Mouse (Mus musculus) hindbrain, postnatal 0 days (tissue): ENCODE data around the gene Ntm. TPM values are rescaled to one million over a fixed set of nuclear protein-coding genes. Genes with fewer than 3 reads are reported as not detected.

Experiments
- ATAC-seq: fragments of 200-750 bp; cut with Nextera tagmentation; 2 replicates; pipeline ENCODE4 v1.8.0; 2017; ENCODE audit warnings: mild to moderate bottlenecking, moderate TSS enrichment, moderate library complexity
- DNase-seq: peaks from one replicate; pipeline ENCODE4 v3.0.0-alpha.2; 2015; ENCODE audit warnings: low spot score
- H3K27ac ChIP-seq: fragments of 300-500 bp; sonication (generic); 2 replicates; pipeline ENCODE4 v1.5.1; 2014; ENCODE audit warnings: mild to moderate bottlenecking
- H3K27me3 ChIP-seq: fragments of 300-500 bp; sonication (generic); 2 replicates; pipeline ENCODE4 v1.6.1; 2014; ENCODE audit warnings: low read length, mixed read lengths; ENCODE audit not compliant: insufficient read depth
- H3K36me3 ChIP-seq: fragments of 300-500 bp; sonication (generic); 2 replicates; pipeline ENCODE4 v1.6.1; 2014; ENCODE audit warnings: low read length, mixed read lengths; ENCODE audit not compliant: insufficient read depth
- H3K4me1 ChIP-seq: fragments of 300-500 bp; sonication (generic); 2 replicates; pipeline ENCODE4 v1.6.1; 2014; ENCODE audit warnings: antibody characterized with exemption, low read length, mixed read lengths; ENCODE audit not compliant: insufficient read depth
- H3K4me2 ChIP-seq: fragments of 300-500 bp; sonication (generic); 2 replicates; pipeline ENCODE4 v1.6.1; 2014; ENCODE audit warnings: low read depth, mild to moderate bottlenecking, low read length, moderate library complexity, mixed read lengths
- H3K4me3 ChIP-seq: fragments of 300-500 bp; sonication (generic); 2 replicates; pipeline ENCODE4 v1.5.1; 2014; ENCODE audit warnings: low read length
- H3K9ac ChIP-seq: fragments of 300-500 bp; sonication (generic); replicated peaks from 2 replicates; pipeline ENCODE4 v1.6.1; 2014; ENCODE audit warnings: mild to moderate bottlenecking, low read length, moderate library complexity, mixed read lengths
- H3K9me3 ChIP-seq: fragments of 300-500 bp; sonication (generic); 2 replicates; pipeline ENCODE4 v1.6.1; 2016; ENCODE audit warnings: low read length, mixed read lengths
- CTCF ChIP-seq: IDR thresholded peaks from 2 replicates; pipeline ENCODE4 v1.5.1; 2016; ENCODE audit warnings: antibody characterized with exemption, control low read depth, low read depth
- WGBS: fragments of 180-500 bp; shearing (Covaris S2); extraction: QIAGEN DNeasy Blood & Tissue Kit; methylation state at CpG from one replicate; pipeline ENCODE4 v1.1.7; 2014; 5-methylcytosine and 5-hydroxymethylcytosine counted together
- polyA plus RNA-seq: library from polyadenylated mRNA; unstranded; fragments of >200 nt; fragmentation: Nextera tagmentation; extraction: Ambion mirVana; gene quantifications from 2 replicates; pipeline ENCODE4 v1.2.1, GENCODE M21; 2015
- total RNA-seq: library from RNA; depleted of rRNA; stranded (reverse); fragments of >200 nt; gene quantifications from 2 replicates; pipeline ENCODE4 v1.2.3, GENCODE M21; 2014

Gene Ntm
- total and polyA plus RNA-seq, 2 experiments from 2014 or later, result 208 to 268 TPM

GRCm38 (mm10) chr9:29848735-29849455 lies 114.0 kb downstream of the Ntm start:
- Histone ChIP-seq H3K36me3 (no peaks in the 10 kb centered on the region), H3K9me3 (no peaks in the 10 kb centered on the region), H3K27ac (no peak overlapping the region), H3K27me3 (no peaks in the 10 kb centered on the region), H3K4me3 (no peak overlapping the region), H3K9ac (no peak overlapping the region), H3K4me2 (no peak overlapping the region), H3K4me1 (no peaks in the 10 kb centered on the region)
- WGBS, result 52% methylated on average over 8 of the region's 8 CpGs
- DNase-seq (no peak), ATAC-seq (no peak)
- no peak for TF ChIP-seq CTCF

- Histone ChIP-seq H3K4me1 (peaks cover 35% of the 10 kb centered on the region), H3K36me3 (no peaks in the 10 kb centered on the region), H3K9ac (no peak overlapping the region), H3K27ac (no peak overlapping the region), H3K9me3 (no peaks in the 10 kb centered on the region), H3K4me2 (no peak overlapping the region), H3K4me3 (no peak overlapping the region), H3K27me3 (no peaks in the 10 kb centered on the region)
- TF ChIP-seq CTCF, result no peak
- ATAC-seq (no peak), DNase-seq (no peak)
- 37% methylated on average over 6 of the region's 6 CpGs for WGBS
Observed at GRCm38 (mm10) chr9:29837344-29837743, 125.6 kb downstream of the Ntm start.

- ATAC-seq (no peak), DNase-seq (peak; percentile 53)
- WGBS, result 47% methylated on average over 5 of the region's 5 CpGs
- H3K36me3 ChIP-seq, result no peaks in the 10 kb centered on the region
- H3K9me3 ChIP-seq, result no peaks in the 10 kb centered on the region
- no peak overlapping the region for H3K4me2 ChIP-seq
- H3K9ac ChIP-seq, result no peak overlapping the region
- no peaks in the 10 kb centered on the region for H3K27me3 ChIP-seq
- peaks cover 37% of the 10 kb centered on the region for H3K4me1 ChIP-seq
- peak overlapping the region; percentile 56; the same call in 1 of the 2 replicates for H3K27ac ChIP-seq
- no peak for TF ChIP-seq CTCF
- H3K4me3 ChIP-seq, result no peak overlapping the region
Observed at GRCm38 (mm10) chr9:29834911-29835310, 128.0 kb downstream of the Ntm start.

GRCm38 (mm10) chr9:29833781-29834180 lies 129.2 kb downstream of the Ntm start:
- ATAC-seq, result no peak

GRCm38 (mm10) chr9:29827240-29827660 lies 135.7 kb downstream of the Ntm start:
- Histone ChIP-seq H3K4me2 (no peak overlapping the region), H3K27me3 (no peaks in the 10 kb centered on the region), H3K27ac (no peak overlapping the region), H3K4me1 (peaks cover 14% of the 10 kb centered on the region; the same call in 1 of the 2 replicates), H3K4me3 (no peak overlapping the region), H3K9ac (no peak overlapping the region), H3K9me3 (no peaks in the 10 kb centered on the region), H3K36me3 (no peaks in the 10 kb centered on the region)
- ATAC-seq (no peak), DNase-seq (peak; percentile 31)
- WGBS, result 37% methylated on average over 5 of the region's 5 CpGs
- no peak for TF ChIP-seq CTCF

More at GRCm38 (mm10) chr9:29833781-29834180, 129.2 kb downstream of the Ntm start:
- Histone ChIP-seq H3K9ac (no peak overlapping the region), H3K4me2 (no peak overlapping the region), H3K36me3 (no peaks in the 10 kb centered on the region), H3K4me1 (peaks cover 37% of the 10 kb centered on the region), H3K27me3 (no peaks in the 10 kb centered on the region), H3K27ac (peak overlapping the region; percentile 74), H3K9me3 (no peaks in the 10 kb centered on the region), H3K4me3 (no peak overlapping the region)
- no peak for TF ChIP-seq CTCF
- DNase-seq, result no peak
- WGBS, result 41% methylated on average over 2 of the region's 2 CpGs

- Histone ChIP-seq H3K4me1 (peaks cover 13% of the 10 kb centered on the region; the same call in 1 of the 2 replicates), H3K9ac (no peak overlapping the region), H3K27ac (no peak overlapping the region), H3K36me3 (no peaks in the 10 kb centered on the region), H3K27me3 (no peaks in the 10 kb centered on the region), H3K4me2 (no peak overlapping the region), H3K9me3 (no peaks in the 10 kb centered on the region), H3K4me3 (no peak overlapping the region)
- no peak for TF ChIP-seq CTCF
- DNase-seq, result peak; percentile 48
- 59% methylated on average over 5 of the region's 5 CpGs for WGBS
- no peak for ATAC-seq
Observed at GRCm38 (mm10) chr9:29825236-29825635, 137.7 kb downstream of the Ntm start.

- no peak for TF ChIP-seq CTCF
- no peak overlapping the region for H3K4me2 ChIP-seq
- no peak overlapping the region for H3K9ac ChIP-seq
- H3K4me3 ChIP-seq, result no peak overlapping the region
- H3K4me1 ChIP-seq, result peaks cover 13% of the 10 kb centered on the region; the same call in 1 of the 2 replicates
- no peaks in the 10 kb centered on the region for H3K9me3 ChIP-seq
- no peaks in the 10 kb centered on the region for H3K36me3 ChIP-seq
- DNase-seq, result no peak
- ATAC-seq, result 0 out of 2 replicates have a peak, but pooled peaks have one; percentile 32
- WGBS, result 64% methylated on average over 4 of the region's 4 CpGs
- H3K27ac ChIP-seq, result no peak overlapping the region
- H3K27me3 ChIP-seq, result no peaks in the 10 kb centered on the region
Observed at GRCm38 (mm10) chr9:29823716-29824115, 139.2 kb downstream of the Ntm start.
